Mouse (Mus musculus): ENCODE measurements around the gene Scamp2. TPM values are rescaled to one million over a fixed set of nuclear protein-coding genes. Genes with fewer than 3 reads are reported as not detected.

Gene Scamp2
- polyA plus RNA-seq, 1 experiment from 2014 or later: 58.8 TPM

DNA sequence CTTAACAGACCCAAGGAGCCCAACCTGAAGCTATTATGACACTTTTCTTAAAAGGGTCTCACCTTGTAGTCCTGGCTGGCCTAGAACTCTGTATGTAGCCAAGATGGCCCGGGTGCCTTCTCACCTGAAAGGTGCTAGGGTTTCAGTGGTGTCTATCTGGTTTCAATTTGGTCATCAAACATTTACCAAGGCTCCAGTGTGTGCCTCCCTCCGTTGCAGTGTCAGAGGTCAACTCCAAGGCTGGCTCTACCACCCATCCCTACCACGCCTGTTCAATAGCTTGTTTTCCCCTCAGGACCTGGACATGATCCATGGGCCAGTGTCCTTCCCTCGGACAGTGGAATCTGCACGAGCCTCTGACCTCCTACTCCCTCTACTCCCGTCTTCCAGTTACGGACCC lies 63.6 kb downstream of the Scamp2 start:
- Histone ChIP-seq H3K27me3 (no peaks in the 10 kb centered on the region), H3K36me3 (peaks cover 52% of the 10 kb centered on the region), H3K4me1 (replicated peaks) (peaks cover 8% of the 10 kb centered on the region; the same call in 1 of the 2 replicates), H3K9me3 (no peaks in the 10 kb centered on the region), H3K4me3 (no peak overlapping the region), H3K27ac (0 out of 2 replicates have a peak overlapping the region, but pooled peaks have one; percentile 23), H3K9ac (no peak overlapping the region), H3K4me2 (no peak overlapping the region)
- ATAC-seq (ENCODE audit: low FRiP score): no peak
- 82% methylated on average over 7 of the region's 7 CpGs for WGBS

DNA sequence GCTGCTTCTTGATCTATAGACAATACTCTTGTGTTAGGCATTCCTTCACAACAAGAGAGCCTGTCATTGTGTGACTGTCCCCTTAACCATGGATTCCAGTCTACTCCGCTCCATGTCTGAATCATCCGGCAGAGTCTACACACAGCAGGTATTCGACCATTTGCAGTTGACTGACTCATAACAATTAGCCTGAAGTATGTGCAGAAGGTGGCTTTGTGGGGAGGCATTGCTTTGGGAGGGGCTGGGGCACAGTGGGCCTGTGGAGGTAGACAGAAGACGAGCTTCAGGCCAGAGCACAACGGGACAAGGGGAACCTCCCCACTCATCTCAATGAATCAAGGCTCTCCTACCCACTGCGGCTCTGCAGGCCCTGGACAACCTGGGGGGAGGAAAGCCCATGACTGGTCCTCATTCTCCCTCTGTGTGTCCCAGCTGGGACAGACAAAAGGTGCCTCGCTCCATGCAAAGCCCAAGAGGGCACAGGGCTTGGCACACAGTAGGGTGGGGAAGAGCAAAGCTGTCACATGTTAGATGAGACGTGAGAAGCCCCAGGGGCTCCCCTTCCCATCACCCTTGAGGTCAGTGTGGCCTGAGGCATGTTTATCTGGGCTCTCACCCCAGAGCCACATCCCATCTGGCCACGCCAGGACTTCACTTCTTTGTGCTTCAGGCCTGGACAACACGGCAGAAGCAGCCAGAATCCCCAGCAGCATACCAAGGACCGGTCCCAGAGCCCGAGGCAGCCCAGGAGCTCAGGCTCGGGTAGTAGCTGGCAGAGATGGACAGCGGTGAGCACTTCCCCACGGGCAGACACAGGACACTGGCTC lies 65.1 kb downstream of the Scamp2 start:
- Histone ChIP-seq H3K9me3 (no peaks in the 10 kb centered on the region), H3K27ac (0 out of 2 replicates have a peak overlapping the region, but pooled peaks have one; percentile 18), H3K4me1 (replicated peaks) (peaks cover 8% of the 10 kb centered on the region; the same call in 1 of the 2 replicates), H3K4me2 (no peak overlapping the region), H3K4me3 (no peak overlapping the region), H3K36me3 (peaks cover 68% of the 10 kb centered on the region), H3K9ac (0 out of 2 replicates have a peak overlapping the region, but pooled peaks have one; percentile 39), H3K27me3 (no peaks in the 10 kb centered on the region)
- ATAC-seq (ENCODE audit: low FRiP score): no peak
- WGBS: 71% methylated on average over 15 of the region's 15 CpGs

DNA sequence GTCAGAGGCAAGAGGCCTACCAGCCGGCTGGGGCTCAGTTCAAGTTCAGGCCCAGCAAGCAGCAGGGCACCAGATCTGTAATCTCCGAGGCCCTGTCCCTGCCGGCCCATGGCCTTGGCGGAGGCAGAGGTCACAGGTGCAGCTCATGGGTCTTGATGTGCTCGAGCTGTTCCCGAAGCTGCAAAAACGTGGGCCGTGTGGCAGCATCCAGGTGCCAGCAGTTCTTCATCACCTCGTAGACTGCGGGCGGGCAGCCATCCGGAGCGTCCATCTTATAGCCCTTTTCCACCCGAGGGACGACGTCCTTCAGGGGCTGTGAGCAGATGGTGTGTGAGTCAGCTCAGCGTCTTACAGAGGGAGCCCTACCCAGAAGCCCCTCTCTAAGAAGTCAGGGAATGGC lies 66.4 kb downstream of the Scamp2 start:
- Histone ChIP-seq H3K27ac (no peak overlapping the region), H3K4me2 (no peak overlapping the region), H3K4me1 (replicated peaks) (peaks cover 8% of the 10 kb centered on the region; the same call in 1 of the 2 replicates), H3K4me3 (no peak overlapping the region), H3K27me3 (no peaks in the 10 kb centered on the region), H3K9me3 (no peaks in the 10 kb centered on the region), H3K36me3 (peaks cover 79% of the 10 kb centered on the region), H3K9ac (no peak overlapping the region)
- 88% methylated on average over 17 of the region's 17 CpGs for WGBS
- no peak for ATAC-seq (ENCODE audit: low FRiP score)

DNA sequence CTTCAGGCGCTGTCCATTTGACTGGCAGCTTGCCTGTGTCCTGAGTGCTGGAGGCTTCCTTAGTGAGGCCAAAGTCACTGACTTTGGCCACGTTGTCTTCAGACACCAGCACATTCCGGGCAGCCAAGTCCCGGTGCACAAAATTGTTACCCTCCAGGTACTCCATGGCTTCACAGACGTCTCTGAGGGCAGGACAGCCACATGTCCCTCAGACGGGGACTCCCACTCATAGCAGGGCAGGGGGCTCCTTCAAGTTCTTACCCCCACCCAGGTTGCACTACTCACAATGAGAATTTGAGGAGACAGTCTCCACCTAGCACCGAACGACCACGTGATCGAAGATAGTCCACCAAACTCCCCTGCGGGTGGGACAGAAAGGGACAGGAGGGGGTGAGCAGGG lies 67.1 kb downstream of the Scamp2 start:
- 96% methylated on average over 11 of the region's 11 CpGs for WGBS

DNA sequence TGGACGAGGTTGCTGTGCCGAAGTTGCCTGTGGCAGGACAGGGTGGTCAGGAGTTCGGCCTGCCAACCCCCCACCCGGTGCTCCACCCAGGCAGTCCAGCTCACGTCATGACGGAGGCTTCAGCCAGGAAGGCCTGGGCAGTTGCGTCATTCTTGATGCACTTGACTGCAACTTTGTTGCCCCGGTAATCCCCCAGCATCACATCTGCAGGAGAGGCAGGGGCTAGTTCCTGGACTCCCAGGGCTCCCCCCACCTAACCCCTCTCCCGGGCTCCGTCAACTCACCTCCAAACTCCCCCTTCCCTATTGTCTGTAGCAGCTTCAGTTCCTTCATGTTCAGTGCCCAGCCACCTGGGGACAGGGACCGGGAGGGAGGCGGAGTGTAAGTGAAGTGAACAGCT lies 68.0 kb downstream of the Scamp2 start:
- Histone ChIP-seq H3K9me3 (no peaks in the 10 kb centered on the region), H3K4me2 (no peak overlapping the region), H3K4me3 (no peak overlapping the region), H3K9ac (no peak overlapping the region), H3K27me3 (no peaks in the 10 kb centered on the region), H3K27ac (no peak overlapping the region), H3K4me1 (replicated peaks) (peaks cover 13% of the 10 kb centered on the region), H3K36me3 (peaks cover 89% of the 10 kb centered on the region)
- 90% methylated on average over 12 of the region's 12 CpGs for WGBS
- ATAC-seq (ENCODE audit: low FRiP score): 0 out of 2 replicates have a peak, but pooled peaks have one; percentile 1

More for the DNA sequence above, 67.1 kb downstream of the Scamp2 start:
- H3K9ac ChIP-seq: no peak overlapping the region
- no peak overlapping the region for H3K27ac ChIP-seq
- no peaks in the 10 kb centered on the region for H3K27me3 ChIP-seq
- H3K4me2 ChIP-seq: no peak overlapping the region
- peaks cover 83% of the 10 kb centered on the region for H3K36me3 ChIP-seq
- H3K4me1 ChIP-seq (replicated peaks): peaks cover 8% of the 10 kb centered on the region; the same call in 1 of the 2 replicates
- no peak overlapping the region for H3K4me3 ChIP-seq
- H3K9me3 ChIP-seq: no peaks in the 10 kb centered on the region
- ATAC-seq (ENCODE audit: low FRiP score): no peak

DNA sequence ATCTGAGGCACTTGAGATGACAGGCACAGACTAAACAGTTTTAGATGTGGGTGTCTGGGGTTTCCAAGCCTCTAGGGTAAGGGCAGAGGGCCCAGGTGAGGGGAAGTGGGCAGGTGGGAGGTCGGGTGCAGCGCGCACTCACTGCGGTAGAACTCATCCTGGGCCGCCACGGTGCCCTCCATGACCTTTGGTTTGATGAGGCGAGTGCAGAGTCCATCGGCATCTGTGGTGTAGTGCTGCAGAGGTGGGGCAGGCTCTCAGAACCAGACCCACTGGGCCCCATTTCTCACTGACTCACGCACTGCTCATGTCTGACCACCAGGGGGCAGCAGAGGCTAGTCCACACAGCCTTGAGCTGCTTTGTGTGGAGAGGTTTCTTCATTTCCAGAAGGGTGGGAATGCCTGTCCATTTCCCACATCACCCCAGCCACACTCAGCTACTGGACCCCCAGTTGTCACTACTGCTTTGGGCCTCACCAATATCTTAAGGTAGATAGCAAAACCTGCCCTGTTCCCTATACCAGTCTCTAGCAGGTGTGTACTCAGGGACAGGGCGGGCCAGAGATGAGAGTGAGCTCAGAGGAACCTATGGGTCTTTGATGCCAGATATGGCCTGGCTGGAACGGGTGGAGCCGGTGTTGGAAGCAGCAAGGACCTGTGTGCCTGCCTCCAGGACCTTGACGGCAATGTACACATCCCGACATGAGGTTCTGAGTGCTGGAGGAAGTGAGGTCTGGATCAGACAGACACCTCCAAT lies 68.6 kb downstream of the Scamp2 start:
- Histone ChIP-seq H3K36me3 (peaks cover 87% of the 10 kb centered on the region), H3K27ac (peak overlapping the region; percentile 14; the same call in 1 of the 2 replicates)
- WGBS: 72% methylated on average over 14 of the region's 14 CpGs

DNA sequence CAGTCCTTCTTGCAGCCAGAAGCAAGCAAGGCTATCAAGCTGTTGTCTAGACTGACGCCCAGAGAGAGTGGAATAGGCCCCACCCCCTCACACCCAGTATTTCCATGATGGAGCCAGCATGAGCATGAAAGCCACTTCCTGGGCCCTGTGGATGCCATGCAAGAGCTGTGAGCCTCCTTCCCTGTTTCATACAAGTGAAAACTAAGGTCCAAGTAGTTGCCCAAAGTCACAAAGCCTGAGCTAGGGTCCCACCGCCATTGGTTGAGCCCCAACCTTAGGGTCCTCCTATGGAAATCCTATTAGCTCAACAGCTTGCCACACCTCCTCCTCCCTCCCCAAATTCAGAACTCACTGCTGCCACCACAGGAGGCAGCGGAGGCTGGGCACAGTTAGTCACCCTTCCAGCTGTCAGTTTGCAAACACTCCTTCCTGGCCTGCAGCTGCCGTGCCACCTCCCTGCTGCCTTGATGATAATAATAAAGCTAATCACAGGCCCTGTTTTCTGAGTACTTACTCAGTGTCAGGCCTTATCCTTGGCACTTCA lies 72.8 kb downstream of the Scamp2 start:
- Histone ChIP-seq H3K27me3 (no peaks in the 10 kb centered on the region), H3K36me3 (peaks cover 44% of the 10 kb centered on the region), H3K4me3 (no peak overlapping the region), H3K4me2 (no peak overlapping the region), H3K4me1 (replicated peaks) (peaks cover 38% of the 10 kb centered on the region), H3K9ac (peak overlapping the region; percentile 39; the same call in 1 of the 2 replicates), H3K27ac (no peak overlapping the region; the same call in 1 of the 2 replicates), H3K9me3 (no peaks in the 10 kb centered on the region)
- ATAC-seq (ENCODE audit: low FRiP score): no peak
- 42% methylated on average over 4 of the region's 4 CpGs for WGBS

More for the DNA sequence above, 68.6 kb downstream of the Scamp2 start:
- no peaks in the 10 kb centered on the region for H3K9me3 ChIP-seq
- H3K9ac ChIP-seq: no peak overlapping the region; the same call in 1 of the 2 replicates
- H3K4me3 ChIP-seq: no peak overlapping the region
- peaks cover 19% of the 10 kb centered on the region for H3K4me1 ChIP-seq (replicated peaks)
- no peak overlapping the region for H3K4me2 ChIP-seq
- H3K27me3 ChIP-seq: no peaks in the 10 kb centered on the region
- ATAC-seq (ENCODE audit: low FRiP score): peak; percentile 43

DNA sequence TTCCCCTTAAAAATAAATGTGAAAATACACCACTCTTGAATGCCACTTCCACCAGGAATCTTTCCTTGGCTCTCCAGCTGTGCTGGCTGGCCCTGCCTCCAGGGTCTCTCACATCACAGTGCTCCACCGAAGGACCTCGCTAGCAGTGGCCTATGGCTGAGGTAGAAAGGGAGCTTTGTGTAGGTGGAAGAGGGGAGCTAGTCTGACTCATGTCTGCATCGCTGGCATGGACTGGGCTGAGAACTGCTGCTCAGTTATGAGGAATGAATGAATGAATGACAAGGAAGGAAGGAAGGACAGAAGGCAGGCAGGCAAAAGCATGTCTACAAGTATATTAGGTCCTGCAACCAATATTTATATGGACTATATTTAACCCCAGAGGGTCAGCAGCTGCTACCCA lies 76.5 kb downstream of the Scamp2 start:
- H3K4me3 ChIP-seq: no peak overlapping the region
- no peak overlapping the region; the same call in 1 of the 2 replicates for H3K4me2 ChIP-seq
- H3K9ac ChIP-seq: peak overlapping the region; percentile 55; the same call in 1 of the 2 replicates
- 79% methylated on average over 3 of the region's 3 CpGs for WGBS
- no peaks in the 10 kb centered on the region for H3K27me3 ChIP-seq
- H3K27ac ChIP-seq: no peak overlapping the region
- ATAC-seq (ENCODE audit: low FRiP score): no peak
- peaks cover 76% of the 10 kb centered on the region for H3K4me1 ChIP-seq (replicated peaks)
- H3K9me3 ChIP-seq: no peaks in the 10 kb centered on the region
- peaks cover 18% of the 10 kb centered on the region for H3K36me3 ChIP-seq

DNA sequence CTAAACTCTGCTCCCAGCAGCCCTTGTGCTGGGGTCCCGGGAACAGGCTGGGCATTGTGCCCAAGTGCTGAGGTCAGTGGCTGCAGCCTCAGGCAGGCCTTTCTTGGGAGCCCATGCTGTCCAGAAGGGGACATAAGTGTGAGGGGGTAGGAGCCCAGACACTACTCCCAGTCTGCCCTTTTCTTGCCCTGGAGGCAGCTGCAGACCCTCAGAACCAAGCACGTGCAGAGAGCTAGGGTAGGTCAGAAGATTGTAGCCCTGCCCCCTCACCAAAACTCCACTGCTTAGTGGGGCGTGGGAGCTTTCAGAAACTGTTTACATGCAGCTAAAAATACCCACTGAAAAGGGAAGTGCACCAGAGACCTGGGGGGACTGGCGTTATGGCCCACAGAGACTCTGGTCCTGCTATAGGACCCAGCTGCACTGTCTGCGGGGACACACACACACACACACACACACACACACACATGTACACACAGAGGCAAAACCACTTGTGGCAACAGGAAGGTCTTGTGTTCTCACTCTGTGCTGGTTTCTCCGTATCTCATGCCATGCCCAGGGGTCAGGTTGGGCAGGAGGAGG lies 77.1 kb downstream of the Scamp2 start:
- H3K4me3 ChIP-seq: no peak overlapping the region
- H3K27me3 ChIP-seq: no peaks in the 10 kb centered on the region
- peak overlapping the region; percentile 35; the same call in 1 of the 2 replicates for H3K27ac ChIP-seq
- peaks cover 81% of the 10 kb centered on the region for H3K4me1 ChIP-seq (replicated peaks)
- H3K36me3 ChIP-seq: peaks cover 18% of the 10 kb centered on the region
- peak overlapping the region; percentile 55 for H3K9ac ChIP-seq
- no peaks in the 10 kb centered on the region for H3K9me3 ChIP-seq
- H3K4me2 ChIP-seq: no peak overlapping the region; the same call in 1 of the 2 replicates
- WGBS: 59% methylated on average over 6 of the region's 6 CpGs
- ATAC-seq (ENCODE audit: low FRiP score): 0 out of 2 replicates have a peak, but pooled peaks have one; percentile 37
